8 mouse cellular contexts compared by ENCODE assay signal in genomic region chr1:160211597-160212122, GRCm38 (mm10). TPM values are rescaled to one million over a fixed set of nuclear protein-coding genes. Genes with fewer than 3 reads are reported as not detected.
DNase-seq lines count a peak whose midpoint lies in the region; ATAC-seq and TF ChIP-seq lines count a peak whose summit lies in the region.

No protein-coding gene starts in this region.

- H3K27me3 ChIP-seq in heart, embryonic 16.5 days (ENCODE audit: control insufficient read depth, insufficient read depth, low read length) = no peaks in the 10 kb centered on the region

- ATAC-seq in heart, embryonic 16.5 days (replicated peaks; ENCODE audit: extremely low read depth, insufficient read depth, low FRiP score) = no peak

- H3K36me3 ChIP-seq in ES-E14 (ENCODE audit: control insufficient read depth, insufficient read depth, low read length, poor library complexity, severe bottlenecking) = peaks cover 9% of the 10 kb centered on the region
- peaks cover 6% of the 10 kb centered on the region for H3K36me3 ChIP-seq in heart, embryonic 16.5 days (ENCODE audit: control insufficient read depth, insufficient read depth)

- 1% methylated on average over 8 of the region's 8 CpGs for WGBS in heart, embryonic 16.5 days

- peak overlapping the region; percentile 71 for H3K4me2 ChIP-seq in heart, embryonic 16.5 days (ENCODE audit: low read depth, low read length)

- in situ Hi-C loops in ES-E14 (cut with MboI; ENCODE audit: low sequenced_read_pairs in 2 of 2, unreplicated experiment in 2 of 2) = no loop called here

- peak overlapping the region; percentile 20; the same call in 1 of the 2 replicates for H3K27ac ChIP-seq in ES-E14 (ENCODE audit: insufficient read depth, low read depth, low read length, poor library complexity, severe bottlenecking)
- H3K27ac ChIP-seq in heart, embryonic 16.5 days (ENCODE audit: low read length) = peak overlapping the region; percentile 97

- H3K9me3 ChIP-seq in ES-E14 (ENCODE audit: control insufficient read depth, insufficient read depth, low read depth, low read length) = no peaks in the 10 kb centered on the region
- H3K9me3 ChIP-seq in heart, embryonic 16.5 days (replicated peaks; ENCODE audit: control insufficient read depth, low read length) = no peaks in the 10 kb centered on the region

- H3K4me1 ChIP-seq in ES-E14 (ENCODE audit: control insufficient read depth in 2 of 2, insufficient read depth in 2 of 2, low read length in 2 of 2, poor library complexity in 1 of 2) = peaks cover 3 to 8% of the 10 kb centered on the region in 2 experiments
- peaks cover 12% of the 10 kb centered on the region for H3K4me1 ChIP-seq in heart, embryonic 16.5 days (ENCODE audit: control insufficient read depth, insufficient read depth, low read length)

- peak; percentile 13 for DNase-seq in embryo, embryonic 10 days (ENCODE audit: low spot score)
- no peak for DNase-seq in embryo, embryonic 9.5 days (ENCODE audit: extremely low spot score)
- DNase-seq in ES-E14 (ENCODE audit: low read depth, low spot score) = no peak
- DNase-seq in lung, postnatal 36 days = peak; percentile 7
- DNase-seq in cerebellum, postnatal 36 days = no peak
- DNase-seq in frontal cortex, postnatal 36 days (ENCODE audit: low spot score in 2 of 2) = no peak
- no peak for DNase-seq in cerebellum, postnatal 4 days (ENCODE audit: low spot score in 2 of 2)

- peak overlapping the region; percentile 77 to 91 for H3K4me3 ChIP-seq in ES-E14 (ENCODE audit: insufficient read depth in 1 of 2, low read depth in 1 of 2, low read length in 2 of 2, poor library complexity in 1 of 2, severe bottlenecking in 1 of 2)
- peak overlapping the region; percentile 97 for H3K4me3 ChIP-seq in heart, embryonic 16.5 days (ENCODE audit: low read length)

- H3K9ac ChIP-seq in ES-E14 (ENCODE audit: insufficient read depth, low read depth, low read length, poor library complexity, severe bottlenecking) = peak overlapping the region; percentile 94
- peak overlapping the region; percentile 86 for H3K9ac ChIP-seq in heart, embryonic 16.5 days (ENCODE audit: low read length)

TF ChIP-seq in ES-E14, 5 proteins besides CTCF, POLR2A, EP300 and RAD21:
- TF ChIP-seq HCFC1 (IDR thresholded peaks at IDR 0.05; ENCODE audit: borderline replicate concordance, insufficient read depth, low read length) (no peak), ZC3H11A (IDR thresholded peaks at IDR 0.05; ENCODE audit: borderline replicate concordance, low read depth, low read length) (no peak), ZNF384 (IDR thresholded peaks at IDR 0.05; ENCODE audit: low read depth, low read length) (no peak), MAFK (IDR thresholded peaks at IDR 0.05; ENCODE audit: insufficient read depth, low read depth, low read length) (no peak), CHD2 (IDR thresholded peaks at IDR 0.05; ENCODE audit: low read depth, low read length) (no peak)

RNA-seq across cellular contexts. Expression of gene Cacybp, which starts 1.0 kb away (rescaled TPM):
- total RNA-seq in ES-E14 (2012; rRNA removed) = 161 and 184 TPM in 2 replicates
- 146 and 196 TPM in 2 replicates for polyA plus RNA-seq in heart, embryonic 16.5 days (2015; fragmentation: Nextera tagmentation; extraction: Ambion mirVana)

RNA-seq across cellular contexts. Expression of gene Mrps14, which starts 16.6 kb away (rescaled TPM):
- total RNA-seq in ES-E14 (2012; rRNA removed) = 70.3 and 71.6 TPM in 2 replicates
- polyA plus RNA-seq in heart, embryonic 16.5 days (2015; fragmentation: Nextera tagmentation; extraction: Ambion mirVana) = 201 and 210 TPM in 2 replicates

RNA-seq across cellular contexts. Expression of gene Tnn, which starts 58.3 kb away (rescaled TPM):
- 0.11 and 0.18 TPM in 2 replicates for total RNA-seq in ES-E14 (2012; rRNA removed)
- polyA plus RNA-seq in heart, embryonic 16.5 days (2015; fragmentation: Nextera tagmentation; extraction: Ambion mirVana) = 0.19 and 0.20 TPM in 2 replicates

Comparison
In these comparisons a context has a peak if more than half of its experiments do, and no peak if none do; other contexts are left out.
1. DNase-seq: peak in embryo, embryonic 10 days (single experiment) and lung, postnatal 36 days (single experiment); none in embryo, embryonic 9.5 days (single experiment), ES-E14 (single experiment), cerebellum, postnatal 36 days (0 of 2), frontal cortex, postnatal 36 days (0 of 2) and cerebellum, postnatal 4 days (0 of 2).